Mouse (Mus musculus) G1E (cell line): ENCODE data around the gene Snx25.

Experiments used
- CTCF ChIP-seq: IDR thresholded peaks from 2 replicates; pipeline ENCODE4 v1.5.1; 2012; ENCODE audit warnings: low read depth, low read length, inconsistent platforms, mixed read lengths
- GATA1 ChIP-seq: IDR thresholded peaks from 2 replicates; pipeline ENCODE4 v1.6.1; 2012; ENCODE audit warnings: borderline replicate concordance, low read length, inconsistent platforms, mixed read lengths
- POLR2AphosphoS5 ChIP-seq: IDR thresholded peaks from 2 replicates; pipeline ENCODE4 v1.6.1; 2012; ENCODE audit warnings: low read depth, low read length, inconsistent platforms; ENCODE audit not compliant: insufficient replicate concordance
- TAL1 ChIP-seq: conservative IDR thresholded peaks from 2 replicates; pipeline ENCODE4 v1.6.1; 2012; ENCODE audit warnings: low read depth, low read length, inconsistent platforms, mixed read lengths

GRCm38 (mm10) chr8:46039666-46040065, 112.3 kb downstream of the Snx25 start:
- TF ChIP-seq CTCF (no peak), GATA1 (no peak), POLR2AphosphoS5 (no peak), TAL1 (no peak)
